Mouse (Mus musculus) olfactory bulb, adult 2 months (tissue): ENCODE measurements around the gene Tdrd9. TPM values are rescaled to one million over a fixed set of nuclear protein-coding genes. Genes with fewer than 3 reads are reported as not detected.

ENCODE experiments used
- H3K27ac ChIP-seq: fragments of 200-500 bp; 2 replicates; pipeline ENCODE4 v1.5.1; 2012; ENCODE audit warnings: low read depth, low read length; ENCODE audit not compliant: insufficient read depth
- H3K4me1 ChIP-seq: fragments of 200-500 bp; 2 replicates; pipeline ENCODE4 v1.6.1; 2012; ENCODE audit warnings: low read length; ENCODE audit not compliant: control insufficient read depth, insufficient read depth
- H3K4me3 ChIP-seq: fragments of 200-500 bp; 2 replicates; pipeline ENCODE4 v1.5.1; 2012; ENCODE audit warnings: mild to moderate bottlenecking, low read depth, low read length, moderate library complexity; ENCODE audit not compliant: insufficient read depth
- CTCF ChIP-seq: fragments of 200-500 bp; IDR thresholded peaks from 2 replicates; pipeline ENCODE4 v1.5.1; 2012; ENCODE audit warnings: low read depth, mild to moderate bottlenecking, low read length, moderate library complexity; ENCODE audit not compliant: insufficient read depth
- POLR2A ChIP-seq: fragments of 200-500 bp; IDR thresholded peaks from 2 replicates; pipeline ENCODE4 v1.6.1; 2012; ENCODE audit warnings: mild to moderate bottlenecking, low read depth, low read length, moderate library complexity; ENCODE audit not compliant: insufficient read depth
- WGBS: fragments of 180-500 bp; shearing (Covaris S2); methylation state at CpG from one replicate; pipeline ENCODE4 v1.1.7; 2018; 5-methylcytosine and 5-hydroxymethylcytosine counted together
- polyA plus RNA-seq: library from polyadenylated mRNA; stranded (reverse); fragments of >200 nt; gene quantifications from 2 replicates; pipeline ENCODE4 v1.2.4, GENCODE M21; 2012; ENCODE audit warnings: low replicate concordance; ENCODE audit not compliant: missing spikeins, insufficient read depth, insufficient read length

Gene Tdrd9
- polyA plus RNA-seq, 1 experiment, result not detected

GRCm38 (mm10) chr12:112107685-112108084 lies 136.3 kb downstream of the Tdrd9 start:
- Histone ChIP-seq H3K27ac (no peak overlapping the region), H3K4me3 (no peak overlapping the region), H3K4me1 (peaks cover 3% of the 10 kb centered on the region; the same call in 1 of the 2 replicates)
- TF ChIP-seq CTCF (no peak), POLR2A (no peak)
- 94% methylated on average over 8 of the region's 8 CpGs for WGBS

DNA sequence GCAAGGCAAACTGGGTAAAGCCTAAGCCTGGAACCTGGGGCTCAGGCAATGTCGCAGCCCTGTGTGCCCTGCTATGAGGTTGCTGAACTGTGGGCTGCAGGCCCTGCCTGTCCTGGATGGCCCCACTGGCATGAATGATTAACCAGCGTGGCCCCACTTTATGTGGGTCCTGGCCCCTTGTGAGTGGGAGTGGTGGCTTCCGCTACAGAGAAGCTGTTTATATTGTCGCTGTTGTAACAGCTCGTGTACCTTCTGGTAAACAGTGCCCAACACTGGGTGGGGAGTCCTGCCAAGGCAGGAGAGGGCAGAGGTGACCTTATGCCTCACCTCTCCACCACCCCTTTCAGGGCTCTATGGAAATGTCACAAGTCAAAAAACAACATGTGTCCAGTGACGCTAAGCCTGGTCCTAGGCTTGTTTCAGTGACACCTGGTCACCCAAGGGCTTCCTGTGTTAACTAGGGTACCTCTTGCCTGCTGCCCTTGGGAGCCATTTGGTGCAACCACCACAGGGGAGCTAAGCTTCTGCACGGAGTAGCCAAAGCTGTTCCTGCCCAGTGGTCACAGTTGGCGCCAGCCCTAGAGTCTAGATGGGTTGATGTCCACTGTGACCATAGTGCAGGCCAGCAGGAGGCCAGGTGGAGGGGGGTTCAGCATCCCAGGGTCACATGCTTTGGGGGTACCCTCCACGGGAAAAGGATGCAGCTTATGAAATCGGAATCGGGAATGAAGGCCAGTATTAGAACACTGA lies 137.5 kb downstream of the Tdrd9 start:
- WGBS, result 94% methylated on average over 11 of the region's 11 CpGs
- no peak for TF ChIP-seq POLR2A
- TF ChIP-seq CTCF, result no peak
- Histone ChIP-seq H3K4me3 (no peak overlapping the region), H3K4me1 (peaks cover 3% of the 10 kb centered on the region; the same call in 1 of the 2 replicates), H3K27ac (no peak overlapping the region)

- WGBS, result 92% methylated on average over 9 of the region's 9 CpGs
- TF ChIP-seq POLR2A (no peak), CTCF (no peak)
- Histone ChIP-seq H3K27ac (no peak overlapping the region), H3K4me1 (peaks cover 3% of the 10 kb centered on the region; the same call in 1 of the 2 replicates), H3K4me3 (no peak overlapping the region)
These were observed 138.3 kb downstream of the Tdrd9 start for GRCm38 (mm10) chr12:112109701-112110100.

GRCm38 (mm10) chr12:112111323-112111722 lies 140.0 kb downstream of the Tdrd9 start:
- WGBS, result 94% methylated on average over 5 of the region's 5 CpGs

DNA sequence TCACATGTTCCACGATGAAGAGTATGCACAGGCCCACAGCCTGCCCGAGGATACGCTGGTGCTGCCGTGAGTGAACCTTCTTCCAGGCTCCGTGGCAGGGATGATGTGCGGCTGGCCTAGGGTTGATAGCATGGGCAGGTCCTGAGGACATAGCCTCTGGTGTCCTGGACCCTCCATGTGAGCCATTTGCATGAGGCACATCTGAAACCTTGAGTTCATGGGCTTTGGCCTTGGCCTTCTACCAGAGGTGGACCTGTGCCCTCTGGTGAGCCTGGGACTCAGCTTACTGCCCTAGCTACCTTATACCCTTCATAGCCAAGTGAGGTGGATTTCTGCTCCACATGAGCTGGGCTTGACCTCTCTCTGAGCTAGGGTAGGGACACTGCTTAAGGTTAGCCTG lies 140.9 kb downstream of the Tdrd9 start:
- no peak for TF ChIP-seq POLR2A
- TF ChIP-seq CTCF, result no peak
- no peak overlapping the region for H3K27ac ChIP-seq
- 95% methylated on average over 6 of the region's 6 CpGs for WGBS
- H3K4me1 ChIP-seq, result no peaks in the 10 kb centered on the region
- no peak overlapping the region for H3K4me3 ChIP-seq

More at GRCm38 (mm10) chr12:112111323-112111722, 140.0 kb downstream of the Tdrd9 start:
- peaks cover 3% of the 10 kb centered on the region; the same call in 1 of the 2 replicates for H3K4me1 ChIP-seq
- no peak for TF ChIP-seq POLR2A
- TF ChIP-seq CTCF, result no peak
- no peak overlapping the region for H3K27ac ChIP-seq
- H3K4me3 ChIP-seq, result no peak overlapping the region

GRCm38 (mm10) chr12:112112686-112113396 lies 141.5 kb downstream of the Tdrd9 start:
- Histone ChIP-seq H3K27ac (no peak overlapping the region), H3K4me3 (no peak overlapping the region), H3K4me1 (no peaks in the 10 kb centered on the region; the same call in 1 of the 2 replicates)
- no peak for TF ChIP-seq POLR2A
- TF ChIP-seq CTCF, result no peak
- WGBS, result 34% methylated on average over 13 of the region's 13 CpGs

DNA sequence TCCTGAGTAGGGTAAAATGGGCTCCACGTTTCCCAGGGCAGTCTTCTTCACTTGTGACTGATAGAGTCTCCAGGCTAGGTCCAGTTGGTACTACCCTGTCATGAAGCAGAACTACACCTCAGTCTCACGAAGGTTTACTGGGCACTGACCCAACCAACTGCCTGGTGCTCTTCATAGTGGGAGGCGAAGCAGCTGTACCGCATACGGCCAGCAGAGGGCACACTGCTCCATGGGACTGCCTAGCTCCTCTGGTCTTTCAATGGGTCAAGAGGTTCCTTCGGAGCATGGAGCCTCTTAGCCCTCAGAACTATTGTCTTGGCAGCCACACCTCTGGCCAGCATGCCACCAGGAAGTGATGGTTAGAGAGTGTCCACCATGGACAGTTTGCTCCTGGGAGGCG lies 142.4 kb downstream of the Tdrd9 start:
- 15% methylated on average over 7 of the region's 7 CpGs for WGBS
- Histone ChIP-seq H3K4me3 (no peak overlapping the region), H3K4me1 (no peaks in the 10 kb centered on the region; the same call in 1 of the 2 replicates), H3K27ac (no peak overlapping the region)
- TF ChIP-seq POLR2A, result no peak
- TF ChIP-seq CTCF, result peak; percentile 89

- Histone ChIP-seq H3K4me1 (peaks cover 4% of the 10 kb centered on the region; the same call in 1 of the 2 replicates), H3K4me3 (no peak overlapping the region), H3K27ac (no peak overlapping the region)
- TF ChIP-seq POLR2A (no peak), CTCF (no peak)
- WGBS, result 84% methylated on average over 5 of the region's 5 CpGs
These were observed 145.6 kb downstream of the Tdrd9 start for GRCm38 (mm10) chr12:112117006-112117405.

DNA sequence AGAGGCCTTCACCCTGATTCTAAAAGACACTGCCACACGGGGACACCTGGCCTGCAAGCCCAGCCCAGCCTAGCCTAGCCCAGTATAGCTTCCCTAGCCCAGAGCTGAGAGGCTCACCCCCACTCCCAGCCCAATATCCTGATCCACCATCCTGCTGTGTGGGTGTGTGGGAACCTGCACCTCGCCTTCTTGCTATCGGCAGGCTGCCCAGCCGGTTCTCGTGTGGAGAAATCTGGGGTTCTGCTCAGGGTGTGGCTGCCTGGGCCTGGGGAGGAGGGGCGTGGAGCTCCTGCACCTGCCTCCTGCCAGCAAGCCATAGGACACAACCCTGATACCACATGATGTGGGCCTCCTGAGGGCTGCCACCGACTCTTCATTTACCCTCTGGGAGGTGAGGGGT lies 146.3 kb downstream of the Tdrd9 start:
- peaks cover 4% of the 10 kb centered on the region; the same call in 1 of the 2 replicates for H3K4me1 ChIP-seq
- no peak overlapping the region for H3K27ac ChIP-seq
- no peak overlapping the region for H3K4me3 ChIP-seq
- 75% methylated on average over 7 of the region's 7 CpGs for WGBS
- TF ChIP-seq POLR2A (no peak), CTCF (no peak)

Other genes with a start within 250 kb of the Tdrd9 start
- 135 and 1,741 TPM in 2 replicates for gene Klc1, start 212.7 kb upstream of the Tdrd9 start, polyA plus RNA-seq
- not detected in 2 replicates for gene Xrcc3, start 157.7 kb upstream of the Tdrd9 start, polyA plus RNA-seq
- not detected in 2 replicates for gene Zfyve21, start 157.4 kb upstream of the Tdrd9 start, polyA plus RNA-seq
- not detected in 2 replicates for gene Ppp1r13b, start 63.4 kb upstream of the Tdrd9 start, polyA plus RNA-seq
- not detected in 2 replicates for gene Atp5mpl, start 4.6 kb upstream of the Tdrd9 start, polyA plus RNA-seq
- not detected in 2 replicates for gene Rd3l, start 9.8 kb downstream of the Tdrd9 start, polyA plus RNA-seq
- not detected in 2 replicates for gene Aspg, start 135.1 kb downstream of the Tdrd9 start, polyA plus RNA-seq
- not detected in 2 replicates for gene Kif26a, start 174.6 kb downstream of the Tdrd9 start, polyA plus RNA-seq